Mouse (Mus musculus): ENCODE measurements around the gene Cc2d1a.

Gene Cc2d1a

DNA sequence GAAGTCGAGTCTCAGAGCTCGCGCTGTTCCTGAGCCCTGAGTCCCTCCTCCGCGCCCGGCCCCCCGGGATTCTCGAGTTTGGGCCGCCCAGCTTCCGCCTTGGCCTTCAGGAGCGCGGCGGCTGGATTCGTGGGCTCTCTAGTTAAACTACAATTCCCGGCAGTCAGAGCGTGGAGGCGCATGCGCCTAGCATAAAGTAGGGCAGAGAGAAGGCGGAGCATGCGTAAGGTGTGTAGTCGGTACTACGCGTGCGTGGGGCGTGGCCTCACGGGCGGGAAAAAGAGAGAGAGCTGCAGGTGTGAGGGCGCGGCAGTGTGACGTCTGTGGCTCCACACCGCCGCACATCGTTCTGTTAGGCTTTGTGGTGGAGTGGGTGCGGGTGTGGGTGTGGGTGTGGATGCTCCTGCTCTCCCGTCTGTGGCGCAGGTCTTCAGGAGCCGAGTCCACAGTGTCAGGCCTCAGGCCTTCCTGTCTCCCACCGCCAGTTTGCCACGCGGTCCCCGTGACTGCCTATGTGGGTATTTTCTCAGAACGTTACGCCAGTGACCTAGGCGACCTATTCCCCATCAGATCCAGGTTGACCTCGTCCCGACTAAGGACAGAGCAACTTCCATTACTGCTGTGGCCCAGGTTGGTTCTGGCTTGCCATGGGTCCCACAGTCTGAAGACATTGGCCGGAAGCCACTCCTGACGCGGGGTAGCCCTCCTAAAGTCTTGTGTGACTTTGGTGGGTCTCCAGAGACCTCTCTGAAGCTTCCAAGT lies at the start of gene Cc2d1a, which contains the start of gene 4930432K21Rik:
Gene Cc2d1a (minus strand): TSS at position 168 of the 762 bp plus-strand sequence.
Gene 4930432K21Rik (plus strand): TSS at position 257 of the 762 bp plus-strand sequence.
- in situ Hi-C loops (cut with MboI), result no loop called here

- in situ Hi-C loops (cut with MboI), result no loop called here
Measured at GRCm38 (mm10) chr8:84197141-84197921, 49.6 kb upstream of the Cc2d1a start.

GRCm38 (mm10) chr8:84194224-84194743 lies 46.5 kb upstream of the Cc2d1a start:
- in situ Hi-C loops (cut with MboI), result no loop called here

DNA sequence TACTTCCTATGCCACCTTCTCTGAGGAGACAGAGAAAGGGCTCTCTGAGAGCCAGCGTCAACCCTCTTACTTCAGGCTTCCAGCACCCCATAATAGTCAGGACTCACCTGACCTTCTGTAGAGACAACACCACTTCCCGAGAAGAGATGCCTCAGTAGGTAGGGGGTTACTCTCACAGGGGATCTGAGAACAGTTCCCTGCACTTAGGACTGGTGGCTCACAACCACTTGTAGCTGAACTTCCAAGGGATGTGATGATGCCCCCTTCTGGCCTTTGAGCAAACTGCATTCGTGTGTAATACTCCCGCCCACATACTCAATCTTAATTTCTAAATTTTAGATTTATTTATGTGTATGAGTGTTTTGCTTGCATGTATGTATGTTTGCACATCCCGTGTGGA lies 45.8 kb upstream of the Cc2d1a start:
- in situ Hi-C loops (cut with MboI), result no loop called here

GRCm38 (mm10) chr8:84193161-84193560 lies 45.4 kb upstream of the Cc2d1a start:
- in situ Hi-C loops (cut with MboI), result no loop called here

- in situ Hi-C loops (cut with MboI), result no loop called here
Measured at GRCm38 (mm10) chr8:84192555-84192954, 44.8 kb upstream of the Cc2d1a start.

GRCm38 (mm10) chr8:84192023-84192422 lies 44.3 kb upstream of the Cc2d1a start:
- in situ Hi-C loops (cut with MboI), result no loop called here

DNA sequence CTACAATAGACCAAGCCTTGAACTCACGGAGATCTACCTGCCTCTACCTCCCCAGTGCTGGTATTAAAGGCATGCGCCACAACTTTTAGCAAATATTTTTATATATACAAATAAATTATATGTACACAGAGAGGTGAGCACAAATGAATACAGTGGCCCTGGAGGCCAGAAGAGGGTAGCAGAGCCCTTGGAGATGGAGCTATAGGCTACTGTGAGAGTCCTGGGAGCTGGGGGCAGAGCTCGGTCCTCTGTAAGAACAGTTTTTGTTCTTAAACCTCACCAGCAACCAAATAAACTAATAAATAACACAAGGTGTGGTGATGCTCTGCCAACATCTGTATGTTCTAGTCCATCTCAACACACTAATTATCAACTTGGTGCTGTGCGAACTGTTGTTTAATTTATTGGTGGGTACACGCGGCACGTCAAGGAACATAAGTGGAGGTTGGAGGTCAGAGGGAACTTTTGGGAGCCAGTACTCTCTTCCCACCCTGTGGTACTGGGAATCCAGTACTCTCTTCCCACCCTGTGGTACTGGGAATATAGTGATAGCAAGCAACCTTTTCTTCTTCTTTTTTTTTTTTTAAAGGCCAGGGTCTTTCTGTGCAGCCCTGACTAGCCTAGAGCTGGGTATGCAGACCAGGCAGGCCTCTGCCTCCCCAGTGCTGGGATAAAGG lies 42.6 kb upstream of the Cc2d1a start:
- in situ Hi-C loops (cut with MboI), result no loop called here

DNA sequence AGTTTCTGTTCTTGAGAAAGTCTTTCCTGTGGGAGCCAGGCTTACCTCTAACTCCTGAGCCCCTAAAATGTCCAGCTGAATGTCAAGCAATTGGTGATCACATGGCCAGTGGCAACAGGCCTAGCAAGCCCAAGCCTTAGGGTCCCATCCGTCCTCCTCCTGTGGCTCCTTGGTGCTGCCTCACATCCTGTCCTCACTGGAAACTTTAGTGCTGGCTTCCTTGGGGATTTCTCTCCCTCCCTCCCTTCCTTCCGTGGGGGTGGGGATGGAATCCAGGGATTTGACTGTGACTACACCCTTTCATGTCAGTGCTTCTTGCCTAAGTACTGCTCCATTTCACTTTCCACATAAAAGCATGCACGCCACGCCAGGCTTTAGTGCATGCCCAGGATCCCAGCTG lies 41.9 kb upstream of the Cc2d1a start:
- in situ Hi-C loops (cut with MboI), result loop anchor here (10.0 kb wide), 1 partner anchor 165 kb away; no protein-coding TSS in a partner anchor

- in situ Hi-C loops (cut with MboI), result loop anchor here (10.0 kb wide), 1 partner anchor 166 kb away; no protein-coding TSS in a partner anchor
Measured at GRCm38 (mm10) chr8:84188671-84189070, 40.9 kb upstream of the Cc2d1a start.

- in situ Hi-C loops (cut with MboI), result loop anchor here (10.0 kb wide), 1 partner anchor 168 kb away; no protein-coding TSS in a partner anchor
Measured at GRCm38 (mm10) chr8:84187065-84187755, 39.5 kb upstream of the Cc2d1a start.

DNA sequence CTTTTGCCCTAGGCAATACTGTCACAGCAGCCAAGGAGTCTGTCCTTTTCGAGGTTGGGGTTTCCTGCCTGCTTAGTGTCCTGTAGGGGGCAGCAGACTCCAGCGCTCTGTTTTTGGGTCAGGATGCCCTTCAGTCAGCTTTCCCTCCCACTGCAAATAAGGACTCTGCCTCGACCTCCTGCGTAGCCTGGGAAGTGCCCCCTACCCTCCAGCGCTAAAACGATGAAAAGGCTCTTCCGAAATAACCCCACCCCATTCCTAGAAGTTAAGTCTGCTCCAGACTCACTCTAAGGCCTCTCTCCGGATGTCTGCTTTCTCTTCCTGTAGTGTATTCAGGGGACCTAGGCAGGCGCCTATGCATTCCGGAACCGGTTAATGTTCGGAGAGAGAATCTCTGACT lies 38.8 kb upstream of the Cc2d1a start:
- in situ Hi-C loops (cut with MboI), result loop anchor here (10.0 kb wide), 1 partner anchor 168 kb away; no protein-coding TSS in a partner anchor

- in situ Hi-C loops (cut with MboI), result loop anchor here (10.0 kb wide), 1 partner anchor 170 kb away; no protein-coding TSS in a partner anchor
Measured at GRCm38 (mm10) chr8:84185117-84185516, 37.4 kb upstream of the Cc2d1a start, which contains the start of gene Nanos3. Nanos3 (minus strand) TSS chr8:84185217.

DNA sequence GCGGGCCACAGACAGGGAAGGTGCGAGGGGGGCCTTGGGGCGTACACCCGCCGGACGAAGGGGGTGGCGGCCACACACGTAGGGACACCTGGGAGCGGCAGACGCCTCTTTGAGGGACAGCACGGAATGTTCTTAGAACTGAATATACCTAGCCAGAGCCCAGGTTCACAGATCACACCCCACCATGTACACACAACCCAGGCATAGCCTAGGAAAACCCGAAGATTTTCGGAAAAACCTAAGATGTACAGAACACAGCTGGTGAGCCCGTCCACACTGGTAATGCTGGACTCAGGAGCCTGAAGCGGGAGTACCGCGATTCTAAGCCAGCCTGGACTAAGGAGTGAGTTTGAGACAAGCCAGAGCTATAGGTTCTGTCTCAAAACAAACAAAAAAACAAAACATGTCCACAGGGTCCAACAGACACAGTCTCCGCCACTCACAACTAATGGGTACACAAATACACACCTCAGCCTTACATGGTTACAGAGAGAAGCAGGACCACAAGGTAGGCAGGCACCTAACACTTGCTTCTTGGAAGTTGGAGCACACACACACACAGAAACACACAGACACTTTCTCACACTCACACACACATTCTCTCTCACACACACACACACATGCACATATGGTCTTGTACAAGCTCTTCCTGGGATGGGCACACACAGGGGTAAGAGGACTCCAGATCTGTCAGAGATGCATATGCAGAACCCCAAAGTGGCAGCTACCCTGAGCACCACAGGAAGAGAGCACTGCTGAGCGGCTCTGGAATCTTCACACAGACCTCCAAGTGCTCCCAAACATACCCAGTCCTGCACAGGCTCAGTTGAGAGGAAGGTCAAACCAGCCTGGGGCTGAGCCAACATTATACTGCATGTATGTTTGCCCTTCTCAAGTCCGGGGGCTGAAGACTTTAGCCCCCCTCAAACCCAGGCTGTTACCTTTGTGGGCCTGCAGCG lies 36.6 kb upstream of the Cc2d1a start:
- in situ Hi-C loops (cut with MboI), result loop anchor here (10.0 kb wide), 1 partner anchor 170 kb away; no protein-coding TSS in a partner anchor

- in situ Hi-C loops (cut with MboI), result loop anchor here (10.0 kb wide), 1 partner anchor 171 kb away; no protein-coding TSS in a partner anchor
Measured at GRCm38 (mm10) chr8:84183261-84184084, 35.7 kb upstream of the Cc2d1a start.

- in situ Hi-C loops (cut with MboI), result loop anchor here (10.0 kb wide), 1 partner anchor 172 kb away; no protein-coding TSS in a partner anchor
Measured at GRCm38 (mm10) chr8:84182833-84183232, 35.1 kb upstream of the Cc2d1a start.

DNA sequence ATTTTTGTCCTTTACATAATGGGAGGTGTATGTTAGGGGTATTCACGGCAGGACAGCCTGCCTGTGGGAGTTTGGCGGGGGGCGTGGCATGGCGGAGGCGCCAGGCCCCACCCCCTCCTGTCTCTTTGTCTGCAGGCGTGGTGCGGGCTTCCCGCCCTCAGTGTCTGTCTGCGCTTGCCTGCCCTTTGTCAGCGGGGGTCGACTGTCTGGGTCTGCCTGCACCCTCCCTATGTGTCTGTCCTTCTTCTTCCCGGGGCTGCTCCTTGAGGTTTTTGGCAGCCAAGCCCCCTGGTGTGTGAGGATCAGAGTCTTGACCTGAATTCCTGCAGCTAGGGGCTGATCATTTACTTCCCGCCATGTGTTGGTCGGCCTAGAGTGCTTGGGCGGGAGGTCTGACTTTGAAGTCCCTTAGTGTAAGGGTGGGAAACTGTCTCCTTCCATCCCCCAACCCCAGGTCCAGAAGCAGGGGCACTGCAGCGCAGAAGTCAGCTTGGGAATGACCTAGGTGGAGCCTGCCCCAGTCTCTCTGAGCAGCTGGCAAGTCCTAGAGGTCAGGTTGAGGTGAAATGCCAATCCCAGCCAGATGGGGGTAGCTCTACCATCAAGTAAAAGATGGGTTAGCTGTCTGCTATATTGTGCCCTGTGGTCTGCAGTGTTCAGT lies 32.9 kb upstream of the Cc2d1a start:
- in situ Hi-C loops (cut with MboI), result loop anchor here (10.0 kb wide), 1 partner anchor 174 kb away; no protein-coding TSS in a partner anchor

DNA sequence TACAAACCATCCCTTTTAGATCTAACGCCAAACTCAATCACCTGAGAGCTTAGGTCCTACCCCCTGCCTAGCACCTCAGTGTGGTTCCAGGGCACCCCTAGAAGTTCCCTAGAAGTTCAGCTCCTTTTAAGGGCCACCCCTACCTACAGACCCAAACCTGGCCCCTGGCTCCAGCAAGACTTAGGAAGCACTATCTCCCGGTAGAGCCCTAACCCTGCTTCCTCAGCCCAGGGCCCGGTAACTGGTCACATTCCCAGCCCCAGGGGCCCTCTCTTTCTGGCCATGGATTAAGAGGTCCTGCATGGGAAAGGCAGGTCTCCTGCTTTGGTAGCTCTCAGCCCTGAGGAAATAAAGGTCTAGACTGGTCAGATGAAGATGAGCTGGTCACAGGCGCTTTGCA lies 32.2 kb upstream of the Cc2d1a start:
- in situ Hi-C loops (cut with MboI), result loop anchor here (10.0 kb wide), 1 partner anchor 175 kb away; no protein-coding TSS in a partner anchor
